Mouse (Mus musculus): Measurements from ENCODE around the gene Chka. TPM values are rescaled to one million over a fixed set of nuclear protein-coding genes. Genes with fewer than 3 reads are reported as not detected.

Gene Chka
- total and polyA plus RNA-seq, 3 experiments = 7.6 to 13.0 (median 10.1) TPM

DNA sequence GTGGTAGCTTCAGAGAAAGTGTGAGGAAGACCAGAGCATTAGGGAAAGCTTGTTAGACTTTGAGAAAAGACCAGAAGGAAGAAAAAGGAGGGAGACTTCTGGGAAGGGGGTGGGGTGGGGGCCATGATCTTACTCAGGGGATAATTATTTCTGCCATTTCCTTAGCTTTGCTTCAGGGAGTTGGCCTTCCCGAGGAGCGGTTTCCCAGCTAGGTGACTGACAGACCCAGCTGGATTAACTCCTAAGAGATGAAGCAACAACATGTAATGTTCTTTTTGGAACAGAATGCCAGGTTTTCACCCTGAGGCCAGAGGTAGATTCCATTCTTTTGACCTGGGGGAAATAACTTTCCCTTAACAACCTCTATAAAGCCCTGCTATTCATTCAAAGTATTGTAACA is 11.9 kb upstream of the Chka start:
- dilution Hi-C loops (cut with MboI; ENCODE audit: extremely low pct_ligation_motif_present, extremely low pct_unique_long_range_greater_than_20kb, low sequenced_read_pairs) = no loop called here
- in situ Hi-C loops (cut with MboI; ENCODE audit: low pct_ligation_motif_present, low pct_unique_long_range_greater_than_20kb, low sequenced_read_pairs) = no loop called here
- Histone ChIP-seq H3K4me2 (ENCODE audit: insufficient read depth, low read depth, poor library complexity, severe bottlenecking) (no peak overlapping the region), H3K4me3 (replicated peaks in 1 of 3; ENCODE audit: low read depth in 2 of 3, low read length in 2 of 3, poor library complexity in 1 of 3) (no peak overlapping the region), H3K36me3 (replicated peaks in 1 of 2; ENCODE audit: control insufficient read depth in 1 of 2, insufficient read depth in 1 of 2, low read length in 1 of 2) (no peaks in the 10 kb centered on the region), H3K79me2 (replicated peaks; ENCODE audit: control insufficient read depth, extremely low read depth, insufficient read depth, poor library complexity, severe bottlenecking) (no peaks in the 10 kb centered on the region), H3K9ac (ENCODE audit: insufficient read depth, low read depth) (no peak overlapping the region), H3K4me1 (ENCODE audit: control insufficient read depth in 1 of 2, insufficient read depth in 2 of 2) (peaks cover 0 to 3% of the 10 kb centered on the region in 2 experiments; a peak in 1 of 4 replicates), H3K27me3 (replicated peaks) (peaks cover 2% of the 10 kb centered on the region), H3K27ac (ENCODE audit: insufficient read depth, low read depth) (no peak overlapping the region), H3K9me3 (replicated peaks; ENCODE audit: low read length) (no peaks in the 10 kb centered on the region)
- no peak for DNase-seq (ENCODE audit: extremely low read depth)
- TF ChIP-seq MAFK (IDR thresholded peaks at IDR 0.05; ENCODE audit: insufficient replicate concordance, low read length) (no peak), USF2 (conservative IDR thresholded peaks at IDR 0.05; ENCODE audit: low read depth, low read length) (no peak), ZNF384 (IDR thresholded peaks at IDR 0.05; ENCODE audit: low read depth, low read length) (no peak), E2F4 (IDR thresholded peaks at IDR 0.05; ENCODE audit: insufficient replicate concordance, low read depth, low read length) (no peak), ZKSCAN1 (IDR thresholded peaks at IDR 0.05; ENCODE audit: borderline replicate concordance, low read depth, low read length) (no peak), ZC3H11A (IDR thresholded peaks at IDR 0.05; ENCODE audit: low read depth, low read length) (no peak), BHLHE40 (IDR thresholded peaks at IDR 0.05; ENCODE audit: low read depth, low read length) (no peak), RAD21 (IDR thresholded peaks at IDR 0.05; ENCODE audit: low read depth, low read length) (no peak), ZMIZ1 (IDR thresholded peaks at IDR 0.05; ENCODE audit: low read depth, low read length) (no peak), CHD1 (IDR thresholded peaks at IDR 0.05; ENCODE audit: low read depth, low read length) (no peak), CHD2 (IDR thresholded peaks at IDR 0.05; ENCODE audit: low read length) (no peak)

DNA sequence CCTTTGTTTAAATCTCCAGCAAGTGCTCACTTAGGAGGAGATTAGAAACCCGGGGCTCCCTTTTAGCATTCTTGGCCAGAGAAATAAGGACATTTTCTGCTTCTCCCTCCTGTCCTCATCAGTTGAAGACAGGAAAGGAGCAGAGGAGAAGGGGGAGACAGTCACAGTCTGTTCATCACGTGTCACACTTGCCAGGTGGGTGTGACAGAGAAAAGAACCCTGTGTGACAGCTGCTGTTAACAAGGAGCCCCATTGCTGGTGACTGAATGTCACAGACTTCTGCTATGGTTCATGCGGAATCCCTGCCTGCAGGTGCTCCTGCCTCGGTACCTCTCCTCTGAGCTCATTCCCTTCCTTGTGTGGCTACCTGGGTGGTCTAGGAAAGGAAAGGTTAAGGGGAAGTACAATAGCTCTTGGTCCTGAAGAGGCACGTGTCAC is 11.3 kb upstream of the Chka start:
- H3K9ac ChIP-seq (ENCODE audit: insufficient read depth, low read depth) = no peak overlapping the region
- dilution Hi-C loops (cut with MboI; ENCODE audit: extremely low pct_ligation_motif_present, extremely low pct_unique_long_range_greater_than_20kb, low sequenced_read_pairs) = no loop called here
- H3K79me2 ChIP-seq (replicated peaks; ENCODE audit: control insufficient read depth, extremely low read depth, insufficient read depth, poor library complexity, severe bottlenecking) = no peaks in the 10 kb centered on the region
- H3K36me3 ChIP-seq (replicated peaks in 1 of 2; ENCODE audit: control insufficient read depth in 1 of 2, insufficient read depth in 1 of 2, low read length in 1 of 2) = no peaks in the 10 kb centered on the region
- H3K4me3 ChIP-seq (replicated peaks in 1 of 3; ENCODE audit: low read depth in 2 of 3, low read length in 2 of 3, poor library complexity in 1 of 3) = no peak overlapping the region
- H3K4me1 ChIP-seq (ENCODE audit: control insufficient read depth in 1 of 2, insufficient read depth in 2 of 2) = peaks cover 0 to 3% of the 10 kb centered on the region in 2 experiments; a peak in 1 of 4 replicates
- no peaks in the 10 kb centered on the region for H3K9me3 ChIP-seq (replicated peaks; ENCODE audit: low read length)
- H3K27me3 ChIP-seq (replicated peaks) = peaks cover 2% of the 10 kb centered on the region
- H3K27ac ChIP-seq (ENCODE audit: insufficient read depth, low read depth) = no peak overlapping the region
- TF ChIP-seq UBTF (IDR thresholded peaks at IDR 0.05; ENCODE audit: low read depth, low read length) (no peak), BHLHE40 (IDR thresholded peaks at IDR 0.05; ENCODE audit: low read depth, low read length) (peak; percentile 38; the same call in 1 of the 2 replicates), CHD2 (IDR thresholded peaks at IDR 0.05; ENCODE audit: low read length) (no peak), TBP (conservative IDR thresholded peaks at IDR 0.05; ENCODE audit: low read depth, low read length) (no peak), GABPA (IDR thresholded peaks at IDR 0.05; ENCODE audit: insufficient replicate concordance, low read depth, low read length) (no peak), ETS1 (conservative IDR thresholded peaks at IDR 0.05; ENCODE audit: low read depth, low read length) (no peak), POLR2AphosphoS2 (IDR thresholded peaks at IDR 0.05; ENCODE audit: low read depth, low read length) (no peak), MYC (IDR thresholded peaks at IDR 0.05; ENCODE audit: low read depth, low read length) (no peak), PAX5 (IDR thresholded peaks at IDR 0.05; ENCODE audit: low read length) (no peak)
- no peak overlapping the region for H3K4me2 ChIP-seq (ENCODE audit: insufficient read depth, low read depth, poor library complexity, severe bottlenecking)
- in situ Hi-C loops (cut with MboI; ENCODE audit: low pct_ligation_motif_present, low pct_unique_long_range_greater_than_20kb, low sequenced_read_pairs) = no loop called here
- DNase-seq (ENCODE audit: extremely low read depth) = no peak
